In the genomic region with DNA sequence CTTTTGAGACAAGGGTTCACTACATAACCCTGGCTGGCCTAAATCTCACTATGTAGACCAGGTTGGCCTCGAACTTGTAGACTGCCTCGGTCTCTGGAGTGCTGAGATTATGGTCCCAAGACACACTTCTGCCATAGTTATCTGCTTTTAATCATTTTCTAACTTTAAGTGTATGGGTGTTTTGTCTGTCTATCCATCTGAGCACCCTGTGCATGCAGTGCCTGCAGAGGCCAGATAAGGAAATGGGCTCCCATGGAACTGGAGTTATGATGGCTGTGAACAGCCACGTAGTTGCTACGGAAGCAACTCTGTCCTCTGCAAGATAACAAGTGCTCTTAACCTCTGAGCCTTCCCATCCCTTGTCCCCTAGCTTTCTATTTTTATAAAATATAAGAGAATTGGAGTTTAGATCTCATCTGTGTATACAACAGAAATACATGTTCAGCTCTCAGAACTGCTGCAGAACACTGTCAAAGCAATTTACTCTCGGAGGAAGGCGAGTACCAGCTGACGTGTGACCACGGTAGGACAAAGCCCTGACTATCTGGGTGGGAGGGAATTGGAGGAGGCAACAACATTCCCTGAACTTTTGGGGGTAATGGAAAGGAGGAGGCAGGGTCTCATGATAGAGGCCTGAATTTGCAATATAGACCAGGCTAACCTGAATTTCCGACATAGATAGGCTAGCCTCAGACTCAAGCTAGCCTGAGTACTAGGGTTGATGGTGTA, we compare ENCODE assay signal across 14 mouse cellular contexts. TPM values are rescaled to one million over a fixed set of nuclear protein-coding genes. Genes with fewer than 3 reads are reported as not detected.
DNase-seq lines count a peak whose midpoint lies in the region; ATAC-seq and TF ChIP-seq lines count a peak whose summit lies in the region.
"Had no signal": no experiment of that assay in that cellular context is flagged by ENCODE, and none has a peak within 500 bp of the region (broad histone marks: within the 10 kb centered on the region; RNA-seq: fewer than 3 reads in every experiment).

No protein-coding gene starts in this region.

- H3K4me1 ChIP-seq in stomach, embryonic 14.5 days (ENCODE audit: control insufficient read depth, insufficient read depth, low read length) = no peaks in the 10 kb centered on the region
- no peaks in the 10 kb centered on the region for H3K4me1 ChIP-seq in stomach, postnatal 0 days (replicated peaks; ENCODE audit: control insufficient read depth, insufficient read depth)
- peaks cover 69 to 75% of the 10 kb centered on the region in 2 experiments for H3K4me1 ChIP-seq in liver, embryonic 14.5 days (replicated peaks; ENCODE audit: control insufficient read depth in 2 of 2, insufficient read depth in 2 of 2, low read length in 1 of 2)
- H3K4me1 ChIP-seq in midbrain, embryonic 16.5 days (ENCODE audit: control insufficient read depth, insufficient read depth, low read length) = no peaks in the 10 kb centered on the region
- H3K4me1 ChIP-seq in forebrain, postnatal 0 days (ENCODE audit: insufficient read depth) = no peaks in the 10 kb centered on the region
- H3K4me1 ChIP-seq: hindbrain, embryonic 15.5 days had no signal

- no peak for TF ChIP-seq EP300 in stomach, postnatal 0 days (optimal IDR thresholded peaks at IDR 0.05)
- TF ChIP-seq EP300 in liver, embryonic 14.5 days (IDR thresholded peaks at IDR 0.05; ENCODE audit: low read depth) = peak; percentile 100

- peak; percentile 78; the same call in 1 of the 2 replicates for ATAC-seq in stomach, embryonic 14.5 days (ENCODE audit: insufficient number of reproducible peaks, insufficient read depth, low FRiP score, low read depth)
- ATAC-seq in stomach, postnatal 0 days (ENCODE audit: low FRiP score, low TSS enrichment) = no peak
- ATAC-seq in liver, embryonic 14.5 days (ENCODE audit: insufficient read depth) = peak; percentile 97
- ATAC-seq in midbrain, embryonic 16.5 days = no peak
- no peak for ATAC-seq in forebrain, postnatal 0 days
- ATAC-seq: forebrain, embryonic 16.5 days had no signal

- H3K4me2 ChIP-seq in stomach, embryonic 14.5 days (replicated peaks; ENCODE audit: low read depth, low read length) = no peak overlapping the region
- no peak overlapping the region for H3K4me2 ChIP-seq in stomach, postnatal 0 days (replicated peaks; ENCODE audit: low read depth)
- peak overlapping the region; percentile 69 for H3K4me2 ChIP-seq in liver, embryonic 14.5 days (ENCODE audit: low read depth)
- H3K4me2 ChIP-seq in midbrain, embryonic 16.5 days (ENCODE audit: low read length) = no peak overlapping the region
- no peak overlapping the region for H3K4me2 ChIP-seq in forebrain, postnatal 0 days (ENCODE audit: low read depth)
- H3K4me2 ChIP-seq: hindbrain, embryonic 15.5 days had no signal

- no peak for TF ChIP-seq CTCF in stomach, postnatal 0 days (IDR thresholded peaks at IDR 0.05; ENCODE audit: low read depth)
- TF ChIP-seq CTCF in liver, embryonic 14.5 days (IDR thresholded peaks at IDR 0.05; ENCODE audit: low read depth) = no peak
- TF ChIP-seq CTCF in forebrain, postnatal 0 days (IDR thresholded peaks at IDR 0.05; ENCODE audit: low read depth) = no peak

- peak; percentile 20 for DNase-seq in embryo, embryonic 10 days (ENCODE audit: low spot score)
- DNase-seq in embryo, embryonic 11 days = no peak
- no peak for DNase-seq in stomach, postnatal 0 days (ENCODE audit: low spot score)
- DNase-seq in liver, embryonic 14.5 days (ENCODE audit: low read depth in 3 of 3, low spot score in 3 of 3) = peak; percentile 99
- peak; percentile 43 for DNase-seq in yolk sac, embryonic 10.5 days (ENCODE audit: low spot score)
- DNase-seq in forebrain, postnatal 0 days = no peak
- DNase-seq: cerebellum, adult 9-11 months; lung, postnatal 10 days; right cerebral cortex, postnatal 25 days; thymus, adult 18-20 months had no signal

- H3K27ac ChIP-seq in stomach, embryonic 14.5 days (ENCODE audit: low read length) = no peak overlapping the region
- H3K27ac ChIP-seq in stomach, postnatal 0 days (replicated peaks) = no peak overlapping the region
- H3K27ac ChIP-seq in liver, embryonic 14.5 days = peak overlapping the region; percentile 91
- H3K27ac ChIP-seq in midbrain, embryonic 16.5 days (ENCODE audit: low read length) = no peak overlapping the region
- H3K27ac ChIP-seq in forebrain, postnatal 0 days (ENCODE audit: low read depth, low read length) = no peak overlapping the region
- H3K27ac ChIP-seq: hindbrain, embryonic 15.5 days had no signal

- H3K4me3 ChIP-seq in stomach, embryonic 14.5 days (ENCODE audit: low read depth, low read length) = no peak overlapping the region
- H3K4me3 ChIP-seq in stomach, postnatal 0 days (ENCODE audit: low read depth, low read length) = no peak overlapping the region
- peak overlapping the region; percentile 40 to 54 for H3K4me3 ChIP-seq in liver, embryonic 14.5 days (ENCODE audit: insufficient read depth in 1 of 2, low read depth in 2 of 2, low read length in 2 of 2)
- H3K4me3 ChIP-seq in midbrain, embryonic 16.5 days (ENCODE audit: low read depth, low read length) = no peak overlapping the region
- H3K4me3 ChIP-seq in forebrain, postnatal 0 days (ENCODE audit: low read depth, low read length) = no peak overlapping the region
- H3K4me3 ChIP-seq: hindbrain, embryonic 15.5 days had no signal

- no peaks in the 10 kb centered on the region for H3K36me3 ChIP-seq in stomach, embryonic 14.5 days (ENCODE audit: control insufficient read depth, insufficient read depth, low read length)
- no peaks in the 10 kb centered on the region for H3K36me3 ChIP-seq in stomach, postnatal 0 days (ENCODE audit: control insufficient read depth, insufficient read depth, low read length)
- peaks cover 36% of the 10 kb centered on the region for H3K36me3 ChIP-seq in liver, embryonic 14.5 days (replicated peaks; ENCODE audit: control insufficient read depth, insufficient read depth, low read depth)
- H3K36me3 ChIP-seq in midbrain, embryonic 16.5 days (ENCODE audit: control insufficient read depth, insufficient read depth, low read length) = no peaks in the 10 kb centered on the region
- H3K36me3 ChIP-seq in forebrain, postnatal 0 days (ENCODE audit: insufficient read depth) = no peaks in the 10 kb centered on the region
- H3K36me3 ChIP-seq: hindbrain, embryonic 15.5 days had no signal

- H3K9ac ChIP-seq in stomach, embryonic 14.5 days (replicated peaks; ENCODE audit: low read depth, low read length) = no peak overlapping the region
- no peak overlapping the region for H3K9ac ChIP-seq in stomach, postnatal 0 days (ENCODE audit: low read length)
- H3K9ac ChIP-seq in liver, embryonic 14.5 days (replicated peaks) = peak overlapping the region; percentile 62
- H3K9ac ChIP-seq in midbrain, embryonic 16.5 days (ENCODE audit: low read depth, low read length) = no peak overlapping the region
- H3K9ac ChIP-seq in forebrain, postnatal 0 days = no peak overlapping the region
- H3K9ac ChIP-seq: hindbrain, embryonic 15.5 days had no signal

- WGBS in stomach, embryonic 14.5 days = 81% methylated on average over 9 of the region's 9 CpGs
- WGBS in stomach, postnatal 0 days = 85% methylated on average over 9 of the region's 9 CpGs
- WGBS in liver, embryonic 14.5 days (ENCODE audit: insufficient replicate concordance) = 16% methylated on average over 9 of the region's 9 CpGs
- WGBS in midbrain, embryonic 16.5 days = 87% methylated on average over 9 of the region's 9 CpGs
- WGBS in forebrain, postnatal 0 days = 88% methylated on average over 9 of the region's 9 CpGs

- no peaks in the 10 kb centered on the region for H3K9me3 ChIP-seq in stomach, embryonic 14.5 days (ENCODE audit: control insufficient read depth, low read depth, low read length)
- no peaks in the 10 kb centered on the region for H3K9me3 ChIP-seq in stomach, postnatal 0 days (ENCODE audit: control insufficient read depth, low read length)
- H3K9me3 ChIP-seq in liver, embryonic 14.5 days (ENCODE audit: control insufficient read depth, low read length) = no peaks in the 10 kb centered on the region
- no peaks in the 10 kb centered on the region for H3K9me3 ChIP-seq in midbrain, embryonic 16.5 days (replicated peaks; ENCODE audit: control insufficient read depth, low read length, poor library complexity, severe bottlenecking)
- no peaks in the 10 kb centered on the region for H3K9me3 ChIP-seq in forebrain, postnatal 0 days (ENCODE audit: low read length)
- H3K9me3 ChIP-seq: hindbrain, embryonic 15.5 days had no signal

- H3K27me3 ChIP-seq in stomach, embryonic 14.5 days (ENCODE audit: control insufficient read depth, insufficient read depth, low read length) = no peaks in the 10 kb centered on the region
- H3K27me3 ChIP-seq in stomach, postnatal 0 days (ENCODE audit: control insufficient read depth, insufficient read depth, low read length) = no peaks in the 10 kb centered on the region
- no peaks in the 10 kb centered on the region for H3K27me3 ChIP-seq in liver, embryonic 14.5 days (ENCODE audit: control insufficient read depth, insufficient read depth, low read length)
- no peaks in the 10 kb centered on the region for H3K27me3 ChIP-seq in midbrain, embryonic 16.5 days (ENCODE audit: control insufficient read depth, insufficient read depth, low read depth, low read length)
- no peaks in the 10 kb centered on the region for H3K27me3 ChIP-seq in forebrain, postnatal 0 days (ENCODE audit: insufficient read depth, low read length)
- H3K27me3 ChIP-seq: hindbrain, embryonic 15.5 days had no signal

RNA-seq across cellular contexts. Expression of gene Slc16a10, which starts 10.2 kb away (rescaled TPM):
- polyA plus RNA-seq in stomach, embryonic 14.5 days (2014; fragmentation: Nextera tagmentation; extraction: Ambion mirVana) = 9.2 and 10.3 TPM in 2 replicates
- 2.5 and 2.6 TPM in 2 replicates for polyA plus RNA-seq in stomach, postnatal 0 days (2015; fragmentation: Nextera tagmentation; extraction: Ambion mirVana)
- 32.8 and 33.8 TPM in 2 replicates for polyA plus RNA-seq in liver, embryonic 14.5 days (2012; rRNA removed)
- polyA plus RNA-seq in liver, embryonic 14.5 days (2014; fragmentation: Nextera tagmentation; extraction: Ambion mirVana) = 63.5 and 69.3 TPM in 2 replicates
- polyA plus RNA-seq in midbrain, embryonic 16.5 days (2015; fragmentation: Nextera tagmentation; extraction: Ambion mirVana) = 1.9 and 4.1 TPM in 2 replicates
- total RNA-seq in forebrain, postnatal 0 days (2014; rRNA removed) = 1.7 and 2.5 TPM in 2 replicates
- 1.3 and 1.5 TPM in 2 replicates for polyA plus RNA-seq in forebrain, postnatal 0 days (2015; fragmentation: Nextera tagmentation; extraction: Ambion mirVana)

Comparison
In these comparisons a context has a peak if more than half of its experiments do, and no peak if none do; other contexts are left out.
1. DNase-seq: peak in embryo, embryonic 10 days (single experiment), liver, embryonic 14.5 days (3 of 3) and yolk sac, embryonic 10.5 days (single experiment); none in embryo, embryonic 11 days (single experiment), stomach, postnatal 0 days (single experiment) and forebrain, postnatal 0 days (single experiment).
2. ATAC-seq: peak in stomach, embryonic 14.5 days (single experiment) and liver, embryonic 14.5 days (single experiment); none in stomach, postnatal 0 days (single experiment), midbrain, embryonic 16.5 days (single experiment) and forebrain, postnatal 0 days (single experiment).
3. H3K4me3 ChIP-seq: peak in liver, embryonic 14.5 days (2 of 2); none in stomach, embryonic 14.5 days (single experiment), stomach, postnatal 0 days (single experiment), midbrain, embryonic 16.5 days (single experiment) and forebrain, postnatal 0 days (single experiment).